Mouse (Mus musculus) lung, adult 2 months (tissue): ENCODE results near the gene Frmd8.

ENCODE experiments used
- CTCF ChIP-seq: fragments of 200-500 bp; IDR thresholded peaks from 2 replicates; pipeline ENCODE4 v1.5.1; 2011; ENCODE audit warnings: mild to moderate bottlenecking, low read length, control low read depth; ENCODE audit not compliant: insufficient read depth
- POLR2A ChIP-seq: fragments of 200-500 bp; IDR thresholded peaks from 2 replicates; pipeline ENCODE4 v1.6.1; 2011; ENCODE audit warnings: low read depth, mild to moderate bottlenecking, control low read depth, low read length, borderline replicate concordance; ENCODE audit errors: extremely low read depth

DNA sequence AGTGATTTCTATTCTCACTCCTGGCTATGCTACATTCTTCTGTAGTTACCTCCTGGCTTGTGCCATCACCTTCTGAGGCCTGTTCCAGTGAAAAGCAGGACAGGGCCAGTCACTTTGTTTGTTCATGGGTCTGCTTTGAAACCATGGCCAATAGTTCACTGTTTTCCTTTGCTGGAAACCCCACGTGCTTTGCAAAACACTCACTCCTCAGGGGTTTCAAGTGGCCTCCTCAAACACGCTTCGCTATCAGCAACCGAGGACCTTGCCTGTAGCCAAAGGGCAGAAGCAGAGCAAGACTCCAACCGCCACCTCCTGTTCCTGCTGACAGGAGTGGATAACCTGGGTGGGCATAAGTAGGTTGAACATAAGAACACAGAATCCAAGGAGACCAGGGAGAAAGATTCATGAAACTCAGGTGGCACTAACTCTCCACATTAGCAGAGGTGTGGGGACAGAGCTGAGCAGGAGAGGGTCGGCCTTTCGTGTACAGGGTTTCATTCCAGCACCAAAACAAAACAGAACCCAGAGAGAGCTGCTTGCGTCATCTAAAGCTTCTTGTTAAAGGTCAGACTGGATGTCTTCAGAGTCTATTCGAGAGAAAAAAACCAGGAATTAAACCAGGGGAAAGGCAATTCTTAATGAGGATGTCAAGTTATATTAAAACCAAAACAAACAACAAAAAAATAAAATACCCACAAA, 47.5 kb downstream of the Frmd8 start:
- TF ChIP-seq CTCF, result no peak
- no peak for TF ChIP-seq POLR2A
